Mouse (Mus musculus): ENCODE results near the gene Slamf8. TPM values are rescaled to one million over a fixed set of nuclear protein-coding genes. Genes with fewer than 3 reads are reported as not detected.
A peak's percentile ranks its signal among the peaks of the same experiment; 100 is the strongest.

Slamf8 gene
- polyA plus RNA-seq, 1 experiment from 2014 or later: 0.39 TPM

DNA sequence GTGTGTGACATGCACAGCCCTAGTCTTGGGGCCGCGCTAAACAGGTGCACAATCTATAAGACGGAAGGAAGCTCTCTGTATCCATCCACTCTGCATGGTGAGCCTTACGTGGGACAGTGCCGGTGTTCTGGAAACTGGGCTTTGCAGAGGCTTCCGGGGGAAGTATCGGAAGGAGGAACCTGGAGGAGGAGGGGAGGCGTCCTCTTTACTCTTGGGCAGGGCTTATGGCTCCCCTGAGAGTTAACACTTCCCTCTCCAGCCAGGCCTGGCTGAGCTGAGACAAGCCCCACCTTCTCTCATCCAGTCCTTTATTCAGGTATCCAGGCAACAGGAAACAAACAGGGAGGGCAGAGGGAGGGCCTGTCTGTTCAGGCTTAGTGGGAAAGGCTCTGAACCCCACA, 39.8 kb downstream of the Slamf8 start:
- Histone ChIP-seq H3K4me2 (ENCODE audit: low read depth, low read length) (peak overlapping the region; percentile 68), H3K27ac (ENCODE audit: low read length) (peak overlapping the region; percentile 79), H3K27me3 (ENCODE audit: control insufficient read depth, insufficient read depth, low read length) (no peaks in the 10 kb centered on the region; the same call in 1 of the 2 replicates), H3K9ac (ENCODE audit: low read length) (peak overlapping the region; percentile 71), H3K9me3 (replicated peaks; ENCODE audit: control insufficient read depth, low read length) (no peaks in the 10 kb centered on the region), H3K4me1 (ENCODE audit: control insufficient read depth, insufficient read depth, low read length) (peaks cover 12% of the 10 kb centered on the region), H3K36me3 (ENCODE audit: control insufficient read depth, insufficient read depth, low read length) (no peaks in the 10 kb centered on the region), H3K4me3 (replicated peaks; ENCODE audit: low read length) (peak overlapping the region; percentile 57)
- peak; percentile 93 for ATAC-seq (ENCODE audit: insufficient read depth, low FRiP score)
- under 1% methylated on average over 8 of the region's 8 CpGs for WGBS

DNA sequence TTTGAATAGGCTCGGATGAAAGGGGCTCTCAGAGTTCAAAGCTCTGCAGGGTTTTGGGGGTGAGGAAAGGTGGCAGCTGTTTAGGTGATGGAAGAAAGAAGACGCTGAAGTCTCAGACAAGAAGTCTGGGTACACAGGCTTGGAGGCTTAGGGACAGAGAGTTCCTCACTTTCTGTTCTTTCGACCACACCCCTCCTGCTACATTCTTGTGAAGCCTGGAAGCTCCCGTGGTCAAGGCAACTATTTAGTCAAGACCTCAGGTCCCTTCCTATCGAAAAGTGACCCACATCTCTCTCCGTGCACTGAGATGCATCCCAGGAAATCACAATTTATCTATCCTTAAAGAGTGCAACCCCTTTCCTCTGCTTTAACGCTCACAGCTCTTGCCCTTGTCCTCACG, 40.7 kb downstream of the Slamf8 start:
- H3K27me3 ChIP-seq (ENCODE audit: control insufficient read depth, insufficient read depth, low read length): no peaks in the 10 kb centered on the region; the same call in 1 of the 2 replicates
- peak overlapping the region; percentile 79 for H3K27ac ChIP-seq (ENCODE audit: low read length)
- H3K9me3 ChIP-seq (replicated peaks; ENCODE audit: control insufficient read depth, low read length): no peaks in the 10 kb centered on the region
- H3K4me1 ChIP-seq (ENCODE audit: control insufficient read depth, insufficient read depth, low read length): peaks cover 12% of the 10 kb centered on the region
- H3K9ac ChIP-seq (ENCODE audit: low read length): peak overlapping the region; percentile 71
- no peaks in the 10 kb centered on the region for H3K36me3 ChIP-seq (ENCODE audit: control insufficient read depth, insufficient read depth, low read length)
- ATAC-seq (ENCODE audit: insufficient read depth, low FRiP score): no peak
- peak overlapping the region; percentile 68 for H3K4me2 ChIP-seq (ENCODE audit: low read depth, low read length)
- peak overlapping the region; percentile 57 for H3K4me3 ChIP-seq (replicated peaks; ENCODE audit: low read length)
- 8% methylated on average over 8 of the region's 8 CpGs for WGBS

DNA sequence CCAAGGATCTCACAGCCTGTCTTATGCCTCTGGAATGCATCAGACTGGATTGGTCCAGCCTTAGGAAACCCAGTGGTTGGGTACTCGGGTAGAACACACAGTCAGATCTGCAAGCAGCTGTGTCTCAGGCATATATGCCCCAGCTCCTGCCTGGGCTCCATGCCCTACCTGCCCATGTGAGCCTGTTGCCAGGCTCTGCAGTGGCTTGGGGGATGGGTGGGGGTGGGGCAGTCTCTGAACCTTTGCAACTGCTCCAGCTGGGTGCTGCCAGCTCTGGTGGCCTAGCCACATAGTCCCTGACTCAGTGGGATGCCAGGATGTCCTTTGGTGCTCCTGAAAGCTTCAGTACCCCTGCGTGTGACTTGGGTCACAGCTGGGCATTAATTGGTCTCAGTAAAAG, 41.1 kb downstream of the Slamf8 start:
- peak overlapping the region; percentile 79 for H3K27ac ChIP-seq (ENCODE audit: low read length)
- H3K4me1 ChIP-seq (ENCODE audit: control insufficient read depth, insufficient read depth, low read length): peaks cover 12% of the 10 kb centered on the region
- no peaks in the 10 kb centered on the region for H3K9me3 ChIP-seq (replicated peaks; ENCODE audit: control insufficient read depth, low read length)
- peak overlapping the region; percentile 68 for H3K4me2 ChIP-seq (ENCODE audit: low read depth, low read length)
- no peaks in the 10 kb centered on the region for H3K36me3 ChIP-seq (ENCODE audit: control insufficient read depth, insufficient read depth, low read length)
- no peak for ATAC-seq (ENCODE audit: insufficient read depth, low FRiP score)
- H3K4me3 ChIP-seq (replicated peaks; ENCODE audit: low read length): peak overlapping the region; percentile 57
- H3K27me3 ChIP-seq (ENCODE audit: control insufficient read depth, insufficient read depth, low read length): no peaks in the 10 kb centered on the region; the same call in 1 of the 2 replicates
- 29% methylated on average over 2 of the region's 2 CpGs for WGBS
- H3K9ac ChIP-seq (ENCODE audit: low read length): peak overlapping the region; percentile 71; the same call in 1 of the 2 replicates

DNA sequence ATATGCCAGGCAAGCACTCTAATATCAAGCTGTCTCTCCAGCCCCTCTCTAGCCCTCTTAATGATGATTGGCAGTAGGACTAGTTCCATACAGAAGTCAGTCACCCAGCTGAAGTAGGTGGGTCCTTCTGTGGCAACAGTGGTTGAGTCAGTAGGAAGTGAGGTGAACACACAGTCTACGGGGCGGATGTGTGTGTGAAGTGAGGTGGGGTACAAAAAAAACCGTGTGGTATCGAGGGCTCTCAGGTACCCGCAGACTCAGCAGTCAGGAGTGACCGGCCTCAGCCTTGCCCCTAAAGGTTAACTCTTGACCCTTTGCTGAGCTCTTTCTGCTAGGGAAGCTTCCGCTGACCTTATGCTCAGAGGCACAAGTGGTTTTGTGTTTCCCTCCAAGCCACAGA, 41.9 kb downstream of the Slamf8 start:
- Histone ChIP-seq H3K4me2 (ENCODE audit: low read depth, low read length) (no peak overlapping the region), H3K27me3 (ENCODE audit: control insufficient read depth, insufficient read depth, low read length) (no peaks in the 10 kb centered on the region; the same call in 1 of the 2 replicates), H3K4me1 (ENCODE audit: control insufficient read depth, insufficient read depth, low read length) (peaks cover 12% of the 10 kb centered on the region), H3K9ac (ENCODE audit: low read length) (no peak overlapping the region), H3K36me3 (ENCODE audit: control insufficient read depth, insufficient read depth, low read length) (no peaks in the 10 kb centered on the region), H3K27ac (ENCODE audit: low read length) (no peak overlapping the region), H3K4me3 (replicated peaks; ENCODE audit: low read length) (no peak overlapping the region), H3K9me3 (replicated peaks; ENCODE audit: control insufficient read depth, low read length) (no peaks in the 10 kb centered on the region)
- WGBS: 47% methylated on average over 7 of the region's 7 CpGs
- ATAC-seq (ENCODE audit: insufficient read depth, low FRiP score): no peak

DNA sequence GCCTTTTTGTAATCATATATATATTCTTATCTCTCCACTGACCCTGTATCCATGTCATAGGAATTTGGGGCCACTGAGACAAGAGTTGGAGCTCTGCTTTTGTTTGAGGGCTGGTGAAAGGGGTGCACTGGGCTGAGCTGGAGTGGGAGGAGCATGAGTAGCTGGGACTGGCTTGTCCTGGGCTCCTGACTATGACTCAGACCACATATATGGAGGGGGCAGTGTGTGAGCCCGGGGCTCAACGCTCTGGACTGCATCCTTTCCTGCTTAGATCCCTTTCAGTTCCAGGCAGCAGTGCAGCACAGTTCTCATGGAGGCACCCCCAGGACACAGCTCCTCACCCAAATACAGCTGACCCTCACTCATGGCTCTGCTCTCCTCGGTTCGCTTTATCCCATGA, 44.3 kb downstream of the Slamf8 start:
- no peak overlapping the region for H3K4me2 ChIP-seq (ENCODE audit: low read depth, low read length)
- H3K9ac ChIP-seq (ENCODE audit: low read length): no peak overlapping the region
- no peak overlapping the region for H3K27ac ChIP-seq (ENCODE audit: low read length)
- ATAC-seq (ENCODE audit: insufficient read depth, low FRiP score): no peak
- 81% methylated on average over 4 of the region's 4 CpGs for WGBS
- H3K4me3 ChIP-seq (replicated peaks; ENCODE audit: low read length): no peak overlapping the region
- no peaks in the 10 kb centered on the region for H3K27me3 ChIP-seq (ENCODE audit: control insufficient read depth, insufficient read depth, low read length)
- H3K4me1 ChIP-seq (ENCODE audit: control insufficient read depth, insufficient read depth, low read length): peaks cover 10% of the 10 kb centered on the region
- no peaks in the 10 kb centered on the region for H3K9me3 ChIP-seq (replicated peaks; ENCODE audit: control insufficient read depth, low read length)
- H3K36me3 ChIP-seq (ENCODE audit: control insufficient read depth, insufficient read depth, low read length): no peaks in the 10 kb centered on the region

DNA sequence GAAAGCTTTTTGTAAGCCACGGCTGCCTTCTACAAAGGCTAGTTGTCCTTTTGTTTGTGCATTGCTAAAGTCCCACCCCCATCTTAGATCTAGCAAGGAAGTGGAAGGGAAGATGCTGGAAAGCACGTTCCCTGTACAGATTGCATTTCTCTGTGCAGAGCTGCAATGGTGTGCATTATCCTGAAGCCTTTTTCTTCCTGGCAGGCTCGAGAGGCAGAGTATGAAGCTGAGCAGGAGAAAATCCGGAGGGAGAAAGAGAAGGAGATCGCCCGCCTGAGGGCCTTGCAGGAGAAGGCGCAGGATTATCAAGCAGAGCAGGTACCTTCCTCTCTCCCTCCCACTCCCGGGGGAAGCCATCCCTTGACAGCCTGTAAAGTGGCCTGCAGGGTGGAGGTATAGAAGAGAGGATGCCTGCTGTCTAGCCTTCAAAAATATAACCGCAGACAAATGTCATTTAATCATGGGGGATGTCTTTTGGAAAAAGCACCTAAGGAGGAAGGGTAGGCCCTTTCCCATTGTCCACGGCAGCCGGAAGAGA, 50.0 kb downstream of the Slamf8 start:
- 51% methylated on average over 11 of the region's 11 CpGs for WGBS
- no peaks in the 10 kb centered on the region for H3K9me3 ChIP-seq (replicated peaks; ENCODE audit: control insufficient read depth, low read length)
- H3K27ac ChIP-seq (ENCODE audit: low read length): no peak overlapping the region
- H3K9ac ChIP-seq (ENCODE audit: low read length): no peak overlapping the region
- no peak overlapping the region for H3K4me2 ChIP-seq (ENCODE audit: low read depth, low read length)
- no peaks in the 10 kb centered on the region for H3K36me3 ChIP-seq (ENCODE audit: control insufficient read depth, insufficient read depth, low read length)
- no peaks in the 10 kb centered on the region for H3K27me3 ChIP-seq (ENCODE audit: control insufficient read depth, insufficient read depth, low read length)
- ATAC-seq (ENCODE audit: insufficient read depth, low FRiP score): no peak
- H3K4me3 ChIP-seq (replicated peaks; ENCODE audit: low read length): no peak overlapping the region
- H3K4me1 ChIP-seq (ENCODE audit: control insufficient read depth, insufficient read depth, low read length): no peaks in the 10 kb centered on the region

DNA sequence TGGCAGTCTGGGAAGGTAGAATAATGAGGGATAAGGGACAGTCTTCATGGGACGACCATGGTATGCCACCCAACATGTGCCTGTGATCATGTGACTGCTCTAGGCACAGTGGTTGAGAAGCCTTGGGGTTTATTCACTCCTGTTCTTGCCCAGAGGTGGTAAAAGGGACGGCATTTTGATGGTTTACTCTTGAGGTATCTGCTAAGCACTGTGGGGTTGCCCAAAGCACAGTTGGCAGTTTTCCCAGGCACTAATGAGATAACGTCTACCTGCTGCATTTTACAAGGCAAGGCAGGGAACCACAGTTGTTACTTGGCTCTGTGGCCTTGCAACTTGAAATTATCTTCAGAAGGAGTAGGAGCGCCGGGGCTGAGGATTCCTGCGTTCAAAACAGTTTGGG, 50.5 kb downstream of the Slamf8 start:
- Histone ChIP-seq H3K27ac (ENCODE audit: low read length) (no peak overlapping the region), H3K9ac (ENCODE audit: low read length) (no peak overlapping the region), H3K4me1 (ENCODE audit: control insufficient read depth, insufficient read depth, low read length) (no peaks in the 10 kb centered on the region), H3K36me3 (ENCODE audit: control insufficient read depth, insufficient read depth, low read length) (no peaks in the 10 kb centered on the region), H3K27me3 (ENCODE audit: control insufficient read depth, insufficient read depth, low read length) (no peaks in the 10 kb centered on the region), H3K9me3 (replicated peaks; ENCODE audit: control insufficient read depth, low read length) (no peaks in the 10 kb centered on the region), H3K4me2 (ENCODE audit: low read depth, low read length) (no peak overlapping the region), H3K4me3 (replicated peaks; ENCODE audit: low read length) (no peak overlapping the region)
- 55% methylated on average over 6 of the region's 6 CpGs for WGBS
- ATAC-seq (ENCODE audit: insufficient read depth, low FRiP score): peak; percentile 75; the same call in 1 of the 2 replicates

DNA sequence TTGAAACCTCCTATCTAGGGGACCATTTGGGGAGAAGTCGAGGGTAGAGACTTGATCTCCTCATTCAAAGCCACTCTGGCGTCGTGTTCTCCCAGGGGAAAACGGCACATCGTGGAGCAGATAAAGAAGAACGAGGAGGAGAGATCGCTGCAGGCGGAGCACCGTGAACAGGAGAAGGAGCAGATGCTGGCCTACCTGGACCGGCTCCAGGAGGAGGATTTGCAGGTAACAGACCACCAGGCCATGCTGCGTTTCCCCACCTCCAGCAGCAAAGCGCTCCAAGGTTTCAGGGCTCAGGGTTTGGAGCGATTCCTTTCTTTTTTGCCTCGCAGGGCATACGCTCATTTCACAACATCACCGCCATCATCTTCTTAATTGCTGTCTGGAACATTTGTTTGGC, 55.3 kb downstream of the Slamf8 start:
- H3K4me1 ChIP-seq (ENCODE audit: control insufficient read depth, insufficient read depth, low read length): no peaks in the 10 kb centered on the region
- H3K9me3 ChIP-seq (replicated peaks; ENCODE audit: control insufficient read depth, low read length): no peaks in the 10 kb centered on the region
- no peak overlapping the region for H3K4me3 ChIP-seq (replicated peaks; ENCODE audit: low read length)
- H3K4me2 ChIP-seq (ENCODE audit: low read depth, low read length): no peak overlapping the region
- WGBS: 86% methylated on average over 16 of the region's 16 CpGs
- H3K9ac ChIP-seq (ENCODE audit: low read length): no peak overlapping the region
- H3K36me3 ChIP-seq (ENCODE audit: control insufficient read depth, insufficient read depth, low read length): no peaks in the 10 kb centered on the region
- H3K27me3 ChIP-seq (ENCODE audit: control insufficient read depth, insufficient read depth, low read length): no peaks in the 10 kb centered on the region
- H3K27ac ChIP-seq (ENCODE audit: low read length): no peak overlapping the region
- ATAC-seq (ENCODE audit: insufficient read depth, low FRiP score): no peak

DNA sequence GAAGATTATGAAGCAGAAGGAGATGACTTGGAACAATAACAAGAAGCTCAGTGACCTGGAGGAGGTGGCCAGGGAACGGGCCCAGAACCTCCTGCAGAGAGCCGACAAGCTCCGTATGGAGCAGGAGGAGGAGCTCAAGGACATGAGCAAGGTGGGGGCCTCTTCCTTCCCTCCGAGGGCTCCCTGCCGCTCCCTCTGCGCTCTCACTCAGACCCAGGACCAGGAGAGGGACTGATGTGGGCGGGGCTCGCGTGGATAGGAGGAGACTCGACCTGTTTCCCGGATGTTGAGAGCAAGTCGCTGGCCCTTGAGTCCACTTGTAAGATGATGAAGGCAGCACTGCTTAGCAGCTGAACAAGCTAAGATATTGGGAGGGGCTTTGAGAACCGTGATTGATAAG, 57.8 kb downstream of the Slamf8 start:
- peak overlapping the region; percentile 48 for H3K9ac ChIP-seq (ENCODE audit: low read length)
- peak overlapping the region; percentile 10 for H3K4me3 ChIP-seq (replicated peaks; ENCODE audit: low read length)
- H3K9me3 ChIP-seq (replicated peaks; ENCODE audit: control insufficient read depth, low read length): no peaks in the 10 kb centered on the region
- no peaks in the 10 kb centered on the region for H3K36me3 ChIP-seq (ENCODE audit: control insufficient read depth, insufficient read depth, low read length)
- H3K4me1 ChIP-seq (ENCODE audit: control insufficient read depth, insufficient read depth, low read length): no peaks in the 10 kb centered on the region
- WGBS: 3% methylated on average over 13 of the region's 13 CpGs
- H3K4me2 ChIP-seq (ENCODE audit: low read depth, low read length): peak overlapping the region; percentile 48
- peak; percentile 61; the same call in 1 of the 2 replicates for ATAC-seq (ENCODE audit: insufficient read depth, low FRiP score)
- no peaks in the 10 kb centered on the region for H3K27me3 ChIP-seq (ENCODE audit: control insufficient read depth, insufficient read depth, low read length)
- no peak overlapping the region for H3K27ac ChIP-seq (ENCODE audit: low read length)

All from stomach, embryonic 16.5 days (tissue).